Mouse (Mus musculus): ENCODE measurements around the gene Gpc5.

GRCm38 (mm10) chr14:116543746-116544145 lies 1451.7 kb downstream of the Gpc5 start:
- TF ChIP-seq GATA1 (IDR thresholded peaks at IDR 0.05; ENCODE audit: low read length) (no peak), TAL1 (IDR thresholded peaks at IDR 0.05; ENCODE audit: low read length) (no peak)
